Mouse (Mus musculus): ENCODE data around the gene Rapgef6. TPM values are rescaled to one million over a fixed set of nuclear protein-coding genes. Genes with fewer than 3 reads are reported as not detected.

Rapgef6 gene
- total and polyA plus RNA-seq, 2 experiments from 2014 or later = 23.5 to 64.5 TPM

- Histone ChIP-seq H3K36me3 (ENCODE audit: insufficient read depth) (peaks cover 4% of the 10 kb centered on the region; the same call in 1 of the 2 replicates), H3K4me2 (ENCODE audit: low read depth) (no peak overlapping the region), H3K27ac (ENCODE audit: low read depth, low read length) (no peak overlapping the region), H3K27me3 (ENCODE audit: insufficient read depth, low read length) (no peaks in the 10 kb centered on the region), H3K4me1 (ENCODE audit: insufficient read depth) (no peaks in the 10 kb centered on the region), H3K9me3 (ENCODE audit: low read length) (no peaks in the 10 kb centered on the region), H3K9ac (no peak overlapping the region), H3K4me3 (ENCODE audit: low read depth, low read length) (no peak overlapping the region)
- ATAC-seq (no peak), DNase-seq (no peak)
- WGBS = 85% methylated on average over 2 of the region's 2 CpGs
- TF ChIP-seq CTCF (IDR thresholded peaks at IDR 0.05; ENCODE audit: low read depth) = no peak
Observed at GRCm38 (mm10) chr11:54728371-54728770, 205.7 kb downstream of the Rapgef6 start.

- TF ChIP-seq CTCF (IDR thresholded peaks at IDR 0.05; ENCODE audit: low read depth) = no peak
- H3K27ac ChIP-seq (ENCODE audit: low read depth, low read length) = no peak overlapping the region
- no peaks in the 10 kb centered on the region for H3K9me3 ChIP-seq (ENCODE audit: low read length)
- no peaks in the 10 kb centered on the region for H3K4me1 ChIP-seq (ENCODE audit: insufficient read depth)
- no peak for DNase-seq
- H3K27me3 ChIP-seq (ENCODE audit: insufficient read depth, low read length) = no peaks in the 10 kb centered on the region
- ATAC-seq = no peak
- WGBS = 88% methylated on average over 3 of the region's 3 CpGs
- H3K4me2 ChIP-seq (ENCODE audit: low read depth) = no peak overlapping the region
- no peak overlapping the region for H3K4me3 ChIP-seq (ENCODE audit: low read depth, low read length)
- no peak overlapping the region for H3K9ac ChIP-seq
- peaks cover 3% of the 10 kb centered on the region; the same call in 1 of the 2 replicates for H3K36me3 ChIP-seq (ENCODE audit: insufficient read depth)
Observed at GRCm38 (mm10) chr11:54729311-54729710, 206.7 kb downstream of the Rapgef6 start.

- H3K4me1 ChIP-seq (ENCODE audit: insufficient read depth) = no peaks in the 10 kb centered on the region
- H3K9ac ChIP-seq = no peak overlapping the region
- H3K9me3 ChIP-seq (ENCODE audit: low read length) = no peaks in the 10 kb centered on the region
- 87% methylated on average over 5 of the region's 5 CpGs for WGBS
- H3K4me2 ChIP-seq (ENCODE audit: low read depth) = no peak overlapping the region
- no peak for ATAC-seq
- no peak for DNase-seq
- H3K27ac ChIP-seq (ENCODE audit: low read depth, low read length) = no peak overlapping the region
- H3K27me3 ChIP-seq (ENCODE audit: insufficient read depth, low read length) = no peaks in the 10 kb centered on the region
- H3K36me3 ChIP-seq (ENCODE audit: insufficient read depth) = peaks cover 3% of the 10 kb centered on the region; the same call in 1 of the 2 replicates
- no peak overlapping the region for H3K4me3 ChIP-seq (ENCODE audit: low read depth, low read length)
- no peak for TF ChIP-seq CTCF (IDR thresholded peaks at IDR 0.05; ENCODE audit: low read depth)
Observed at GRCm38 (mm10) chr11:54730931-54731330, 208.3 kb downstream of the Rapgef6 start.

- Histone ChIP-seq H3K4me2 (ENCODE audit: low read depth) (no peak overlapping the region), H3K9ac (no peak overlapping the region), H3K27ac (ENCODE audit: low read depth, low read length) (no peak overlapping the region), H3K27me3 (ENCODE audit: insufficient read depth, low read length) (no peaks in the 10 kb centered on the region), H3K36me3 (ENCODE audit: insufficient read depth) (peaks cover 6% of the 10 kb centered on the region), H3K4me3 (ENCODE audit: low read depth, low read length) (no peak overlapping the region), H3K4me1 (ENCODE audit: insufficient read depth) (no peaks in the 10 kb centered on the region), H3K9me3 (ENCODE audit: low read length) (no peaks in the 10 kb centered on the region)
- DNase-seq (no peak), ATAC-seq (no peak)
- no peak for TF ChIP-seq CTCF (IDR thresholded peaks at IDR 0.05; ENCODE audit: low read depth)
- WGBS = 71% methylated on average over 7 of the region's 7 CpGs
Observed at GRCm38 (mm10) chr11:54731367-54731766, 208.7 kb downstream of the Rapgef6 start.

- Histone ChIP-seq H3K27ac (ENCODE audit: low read depth, low read length) (no peak overlapping the region), H3K36me3 (ENCODE audit: insufficient read depth) (peaks cover 6% of the 10 kb centered on the region), H3K9ac (no peak overlapping the region), H3K27me3 (ENCODE audit: insufficient read depth, low read length) (no peaks in the 10 kb centered on the region), H3K9me3 (ENCODE audit: low read length) (no peaks in the 10 kb centered on the region), H3K4me2 (ENCODE audit: low read depth) (no peak overlapping the region), H3K4me1 (ENCODE audit: insufficient read depth) (no peaks in the 10 kb centered on the region), H3K4me3 (ENCODE audit: low read depth, low read length) (no peak overlapping the region)
- ATAC-seq (no peak), DNase-seq (no peak)
- no peak for TF ChIP-seq CTCF (IDR thresholded peaks at IDR 0.05; ENCODE audit: low read depth)
- WGBS = 78% methylated on average over 7 of the region's 7 CpGs
Observed at GRCm38 (mm10) chr11:54733546-54733945, 210.9 kb downstream of the Rapgef6 start.

GRCm38 (mm10) chr11:54735114-54735513 lies 212.5 kb downstream of the Rapgef6 start:
- ATAC-seq = no peak
- peaks cover 18% of the 10 kb centered on the region for H3K36me3 ChIP-seq (ENCODE audit: insufficient read depth)
- TF ChIP-seq CTCF (IDR thresholded peaks at IDR 0.05; ENCODE audit: low read depth) = no peak
- H3K27ac ChIP-seq (ENCODE audit: low read depth, low read length) = no peak overlapping the region
- no peak overlapping the region for H3K9ac ChIP-seq
- 79% methylated on average over 1 of the region's 1 CpGs for WGBS
- DNase-seq = no peak
- no peak overlapping the region for H3K4me3 ChIP-seq (ENCODE audit: low read depth, low read length)
- H3K4me2 ChIP-seq (ENCODE audit: low read depth) = no peak overlapping the region
- H3K4me1 ChIP-seq (ENCODE audit: insufficient read depth) = no peaks in the 10 kb centered on the region
- no peaks in the 10 kb centered on the region for H3K27me3 ChIP-seq (ENCODE audit: insufficient read depth, low read length)
- H3K9me3 ChIP-seq (ENCODE audit: low read length) = no peaks in the 10 kb centered on the region

GRCm38 (mm10) chr11:54736903-54737302 lies 214.3 kb downstream of the Rapgef6 start:
- ATAC-seq = no peak
- Histone ChIP-seq H3K4me2 (ENCODE audit: low read depth) (no peak overlapping the region), H3K4me3 (ENCODE audit: low read depth, low read length) (no peak overlapping the region), H3K36me3 (ENCODE audit: insufficient read depth) (peaks cover 21% of the 10 kb centered on the region), H3K27me3 (ENCODE audit: insufficient read depth, low read length) (no peaks in the 10 kb centered on the region), H3K9ac (no peak overlapping the region), H3K9me3 (ENCODE audit: low read length) (no peaks in the 10 kb centered on the region), H3K27ac (ENCODE audit: low read depth, low read length) (no peak overlapping the region), H3K4me1 (ENCODE audit: insufficient read depth) (no peaks in the 10 kb centered on the region)
- DNase-seq = no peak
- no peak for TF ChIP-seq CTCF (IDR thresholded peaks at IDR 0.05; ENCODE audit: low read depth)
- WGBS = 93% methylated on average over 5 of the region's 5 CpGs
